Mouse (Mus musculus): Measurements from ENCODE around the gene Abtb2. TPM values are rescaled to one million over a fixed set of nuclear protein-coding genes. Genes with fewer than 3 reads are reported as not detected.
"Not testable (repeated sequence)": the region's sequence is repeated elsewhere in the genome, so short reads cannot be mapped to it uniquely, and the experiment has no call there.

Abtb2 gene
- 17.5 and 19.1 TPM in 2 replicates for polyA plus RNA-seq (2016; fragmentation: Nextera tagmentation; extraction: Ambion mirVana)

DNA sequence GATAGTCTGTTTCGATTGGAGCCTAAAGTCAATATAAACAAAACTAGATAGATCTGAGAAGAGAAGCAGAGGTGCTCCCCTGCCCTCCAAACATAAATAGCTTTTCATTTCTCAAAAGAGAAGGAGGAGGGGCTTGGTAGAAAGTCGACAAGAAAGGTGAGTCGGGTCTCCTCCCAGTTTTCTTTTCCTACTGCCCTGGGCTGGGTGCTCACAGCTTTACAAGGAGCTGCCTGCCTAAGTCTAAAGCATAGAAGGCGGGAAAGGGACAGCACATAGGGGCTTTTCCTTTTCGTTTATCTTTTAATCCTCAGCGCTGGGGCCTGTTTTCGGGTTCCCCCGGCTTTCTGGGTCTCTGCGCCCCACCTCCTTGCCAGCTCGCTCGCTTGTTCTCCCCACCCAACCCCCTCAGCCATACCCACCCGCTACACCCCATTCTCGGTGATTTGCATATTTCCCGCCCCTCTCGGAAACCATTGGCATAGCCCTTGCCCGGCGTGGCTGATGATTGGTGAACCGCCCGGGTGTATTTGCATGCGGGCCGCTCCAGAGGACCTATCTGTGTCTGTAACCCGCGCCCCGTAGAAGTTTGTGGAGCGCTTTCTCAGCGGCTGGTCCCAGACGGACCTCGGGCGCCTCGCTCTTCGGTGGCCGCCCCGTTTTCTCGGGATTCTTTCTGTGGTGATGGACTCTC lies at the start of gene Abtb2:
TSS of gene Abtb2 (plus strand) at position 579 of the 691 bp plus-strand sequence.
- Histone ChIP-seq H3K4me1 (peaks cover 40% of the 10 kb centered on the region), H3K9ac (peak within 1 kb of the TSS; percentile 73), H3K36me3 (no peaks in the 10 kb centered on the region), H3K27me3 (replicated peaks) (0 out of 2 replicates have a peak, but pooled peaks cover 24% of the 10 kb centered on the region), H3K9me3 (no peaks in the 10 kb centered on the region), H3K4me3 (peak within 1 kb of the TSS; percentile 67), H3K27ac (peak within 1 kb of the TSS; percentile 32; the same call in 1 of the 2 replicates), H3K4me2 (replicated peaks) (peak within 1 kb of the TSS; percentile 96)
- WGBS = under 1% methylated on average over 34 of the region's 34 CpGs
- peak; percentile 95 for ATAC-seq (ENCODE audit: low FRiP score, low read depth)

DNA sequence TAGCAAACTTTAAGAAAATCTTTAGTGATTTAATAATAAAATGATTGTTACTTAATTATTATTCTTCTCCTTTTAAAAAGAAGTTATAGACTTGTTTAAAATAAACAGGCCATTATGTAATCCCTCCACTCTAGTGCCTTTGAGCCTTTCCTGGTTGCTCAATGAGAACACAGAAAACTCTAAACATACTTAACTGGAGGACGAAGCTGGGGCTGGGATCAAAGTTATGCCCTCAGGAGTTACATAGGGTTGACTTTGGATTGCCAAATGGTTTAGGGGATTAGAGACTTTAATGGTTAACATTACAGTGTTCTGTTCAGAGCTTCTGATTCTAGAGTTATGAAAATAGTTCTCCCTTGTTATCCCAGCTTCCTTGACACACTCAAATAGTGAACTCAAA lies 49.6 kb upstream of the Abtb2 start:
- Histone ChIP-seq H3K9ac (no peak overlapping the region), H3K4me1 (no peaks in the 10 kb centered on the region), H3K36me3 (no peaks in the 10 kb centered on the region), H3K9me3 (no peaks in the 10 kb centered on the region), H3K27me3 (replicated peaks) (no peaks in the 10 kb centered on the region), H3K27ac (no peak overlapping the region), H3K4me3 (no peak overlapping the region), H3K4me2 (replicated peaks) (no peak overlapping the region)
- ATAC-seq (ENCODE audit: low FRiP score, low read depth) = no peak
- WGBS = 74% methylated on average over 1 of the region's 1 CpGs

GRCm38 (mm10) chr2:103525596-103525995 lies 40.5 kb upstream of the Abtb2 start:
- Histone ChIP-seq H3K4me3 (no peak overlapping the region), H3K4me1 (no peaks in the 10 kb centered on the region), H3K36me3 (no peaks in the 10 kb centered on the region), H3K27ac (no peak overlapping the region), H3K9ac (no peak overlapping the region), H3K9me3 (no peaks in the 10 kb centered on the region), H3K4me2 (replicated peaks) (no peak overlapping the region), H3K27me3 (replicated peaks) (no peaks in the 10 kb centered on the region)
- ATAC-seq (ENCODE audit: low FRiP score, low read depth) = no peak
- 91% methylated on average over 1 of the region's 1 CpGs for WGBS

DNA sequence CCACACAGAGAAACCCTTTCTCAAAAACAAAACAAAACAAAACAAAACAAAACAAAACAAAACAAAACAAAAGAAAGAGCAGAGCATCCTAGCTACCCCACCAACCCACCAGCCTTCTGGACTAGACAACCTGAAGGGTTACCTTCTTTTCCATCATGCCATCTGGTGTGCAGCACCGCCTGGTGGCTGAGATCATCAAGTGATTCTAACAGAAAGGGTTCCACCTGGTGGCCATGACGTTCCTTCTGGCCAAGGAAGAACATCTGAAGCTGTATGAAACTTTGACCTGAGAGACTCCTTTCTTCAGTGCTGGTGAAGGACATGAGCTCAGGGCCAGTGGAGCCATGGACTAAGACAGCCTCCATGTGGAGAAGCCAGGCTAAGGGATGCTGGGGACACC lies 19.0 kb upstream of the Abtb2 start:
- Histone ChIP-seq H3K4me1 (no peaks in the 10 kb centered on the region), H3K9me3 (no peaks in the 10 kb centered on the region), H3K27me3 (replicated peaks) (no peaks in the 10 kb centered on the region), H3K9ac (no peak overlapping the region), H3K4me3 (no peak overlapping the region), H3K36me3 (no peaks in the 10 kb centered on the region), H3K27ac (no peak overlapping the region), H3K4me2 (replicated peaks) (no peak overlapping the region)
- 12% methylated on average over 2 of the region's 2 CpGs for WGBS
- no peak for ATAC-seq (ENCODE audit: low FRiP score, low read depth)

DNA sequence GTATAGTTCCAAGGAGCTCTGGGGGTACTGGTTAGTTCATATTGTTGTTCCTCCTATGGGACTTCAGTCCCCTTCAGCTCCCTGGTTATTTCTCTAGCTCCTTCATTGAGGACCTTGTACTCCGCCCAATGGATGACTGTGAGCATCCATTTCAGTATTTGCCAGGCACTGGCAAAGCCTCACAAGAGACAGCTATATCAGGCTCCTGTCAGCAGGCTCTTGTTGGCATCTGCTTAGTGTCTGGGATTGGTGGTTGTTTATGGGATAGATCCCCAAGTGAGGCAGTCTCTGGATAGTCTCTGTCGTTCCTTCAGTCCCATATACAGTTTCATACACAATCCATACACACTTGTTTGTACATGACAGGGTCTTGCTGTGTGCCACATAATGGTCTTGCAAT lies 15.8 kb upstream of the Abtb2 start:
- not testable (repeated sequence) for H3K4me2 ChIP-seq (replicated peaks); H3K36me3 ChIP-seq; H3K9me3 ChIP-seq; H3K4me3 ChIP-seq; H3K27me3 ChIP-seq (replicated peaks); H3K9ac ChIP-seq; ATAC-seq (ENCODE audit: low FRiP score, low read depth); H3K4me1 ChIP-seq; H3K27ac ChIP-seq
- 96% methylated on average over 2 of the region's 2 CpGs for WGBS

- 78% methylated on average over 2 of the region's 2 CpGs for WGBS
- no peaks in the 10 kb centered on the region for H3K9me3 ChIP-seq
- H3K4me1 ChIP-seq = no peaks in the 10 kb centered on the region
- no peaks in the 10 kb centered on the region for H3K36me3 ChIP-seq
- ATAC-seq (ENCODE audit: low FRiP score, low read depth) = no peak
- H3K4me3 ChIP-seq = no peak overlapping the region
- no peak overlapping the region for H3K9ac ChIP-seq
- no peak overlapping the region for H3K27ac ChIP-seq
- H3K4me2 ChIP-seq (replicated peaks) = no peak overlapping the region
- no peaks in the 10 kb centered on the region for H3K27me3 ChIP-seq (replicated peaks)
These were observed 12.1 kb upstream of the Abtb2 start for GRCm38 (mm10) chr2:103554041-103554440.

DNA sequence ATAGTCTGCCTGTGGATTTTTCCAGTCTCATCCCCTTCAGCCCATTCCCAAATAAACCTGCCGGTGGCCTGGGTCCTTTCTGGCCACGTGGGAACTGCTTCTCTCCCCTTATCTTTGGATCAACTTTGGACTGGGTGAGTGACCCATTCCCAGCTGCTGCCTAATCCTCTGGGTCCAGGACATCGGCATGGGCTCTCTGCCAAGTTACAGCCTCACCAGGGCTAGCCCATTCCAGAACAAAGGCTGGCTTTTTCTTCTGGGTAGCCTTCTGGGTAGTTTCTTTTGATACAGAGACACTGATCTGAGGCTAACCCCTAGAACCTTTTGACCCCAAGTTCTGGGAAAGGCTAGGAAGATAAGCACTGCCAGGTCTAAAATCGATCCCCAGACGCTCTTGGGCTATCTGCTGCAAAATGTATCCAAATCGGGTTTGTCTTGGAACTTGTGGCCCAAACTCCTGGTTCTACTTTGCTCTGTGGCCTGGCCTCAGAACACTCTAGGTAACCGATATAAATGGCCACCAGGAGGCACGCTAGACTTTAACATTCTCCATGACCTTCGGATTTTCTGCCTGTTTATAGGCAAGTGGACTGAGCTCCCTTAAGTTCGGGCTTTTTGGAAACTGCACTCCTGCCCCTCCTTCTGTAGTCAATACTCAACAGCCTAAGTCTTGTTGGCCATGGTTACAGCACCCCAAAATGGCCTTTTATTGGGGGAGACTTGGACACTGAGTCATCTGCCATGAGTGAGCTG lies 9.8 kb upstream of the Abtb2 start:
- H3K9me3 ChIP-seq = no peaks in the 10 kb centered on the region
- no peak overlapping the region for H3K27ac ChIP-seq
- 0 out of 2 replicates have a peak, but pooled peaks cover 3% of the 10 kb centered on the region for H3K27me3 ChIP-seq (replicated peaks)
- H3K9ac ChIP-seq = no peak overlapping the region
- 68% methylated on average over 10 of the region's 10 CpGs for WGBS
- no peaks in the 10 kb centered on the region for H3K36me3 ChIP-seq
- no peak overlapping the region for H3K4me3 ChIP-seq
- no peak for ATAC-seq (ENCODE audit: low FRiP score, low read depth)
- H3K4me1 ChIP-seq = no peaks in the 10 kb centered on the region
- no peak overlapping the region for H3K4me2 ChIP-seq (replicated peaks)

DNA sequence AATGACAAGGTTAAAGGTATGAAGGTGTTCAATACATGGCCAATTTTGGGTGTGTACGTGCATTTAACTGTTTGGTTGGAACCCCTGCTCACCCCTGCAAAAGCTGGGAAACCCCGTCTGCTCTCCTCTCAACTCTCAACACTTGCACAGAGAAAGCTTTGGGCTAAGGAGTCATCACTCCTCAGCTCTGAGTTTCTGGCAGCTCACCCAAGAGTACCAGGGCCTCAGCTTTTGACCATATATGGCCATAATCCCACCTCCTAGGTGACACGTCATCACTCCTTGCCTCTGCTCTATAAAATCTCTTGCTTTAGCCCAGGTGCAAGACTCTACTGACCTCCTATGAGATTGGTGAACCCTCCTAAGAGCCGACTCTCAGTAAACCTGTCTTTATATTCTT lies 5.2 kb upstream of the Abtb2 start:
- no peak for ATAC-seq (ENCODE audit: low FRiP score, low read depth)
- H3K9ac ChIP-seq = no peak overlapping the region
- H3K27me3 ChIP-seq (replicated peaks) = 0 out of 2 replicates have a peak, but pooled peaks cover 16% of the 10 kb centered on the region
- no peak overlapping the region for H3K4me2 ChIP-seq (replicated peaks)
- no peak overlapping the region for H3K4me3 ChIP-seq
- H3K9me3 ChIP-seq = no peaks in the 10 kb centered on the region
- H3K27ac ChIP-seq = no peak overlapping the region
- H3K4me1 ChIP-seq = peaks cover 10% of the 10 kb centered on the region
- H3K36me3 ChIP-seq = no peaks in the 10 kb centered on the region
- WGBS = 80% methylated on average over 4 of the region's 4 CpGs

GRCm38 (mm10) chr2:103564427-103565023 lies 1.6 kb upstream of the Abtb2 start:
- H3K4me2 ChIP-seq (replicated peaks) = peak overlapping the region; percentile 96
- 17% methylated on average over 8 of the region's 8 CpGs for WGBS
- no peak overlapping the region for H3K9ac ChIP-seq
- peak overlapping the region; percentile 67; the same call in 1 of the 2 replicates for H3K4me3 ChIP-seq
- no peaks in the 10 kb centered on the region for H3K9me3 ChIP-seq
- peaks cover 33% of the 10 kb centered on the region for H3K4me1 ChIP-seq
- H3K27me3 ChIP-seq (replicated peaks) = 0 out of 2 replicates have a peak, but pooled peaks cover 24% of the 10 kb centered on the region
- no peak for ATAC-seq (ENCODE audit: low FRiP score, low read depth)
- no peaks in the 10 kb centered on the region for H3K36me3 ChIP-seq
- no peak overlapping the region for H3K27ac ChIP-seq

- H3K9me3 ChIP-seq = no peaks in the 10 kb centered on the region
- peak overlapping the region; percentile 67 for H3K4me3 ChIP-seq
- 0 out of 2 replicates have a peak, but pooled peaks cover 24% of the 10 kb centered on the region for H3K27me3 ChIP-seq (replicated peaks)
- no peak overlapping the region for H3K27ac ChIP-seq
- WGBS = 2% methylated on average over 22 of the region's 22 CpGs
- peaks cover 35% of the 10 kb centered on the region for H3K4me1 ChIP-seq
- H3K9ac ChIP-seq = 0 out of 2 replicates have a peak overlapping the region, but pooled peaks have one; percentile 3
- ATAC-seq (ENCODE audit: low FRiP score, low read depth) = peak; percentile 41
- H3K4me2 ChIP-seq (replicated peaks) = peak overlapping the region; percentile 96
- no peaks in the 10 kb centered on the region for H3K36me3 ChIP-seq
These were observed 929 bp upstream of the Abtb2 start for GRCm38 (mm10) chr2:103565171-103565591.

GRCm38 (mm10) chr2:103566423-103566712 lies 258 bp downstream of the Abtb2 start:
- peak; percentile 57 for ATAC-seq (ENCODE audit: low FRiP score, low read depth)
- Histone ChIP-seq H3K36me3 (no peaks in the 10 kb centered on the region), H3K27me3 (replicated peaks) (0 out of 2 replicates have a peak, but pooled peaks cover 22% of the 10 kb centered on the region), H3K27ac (no peak overlapping the region), H3K9me3 (no peaks in the 10 kb centered on the region), H3K9ac (peak overlapping the region; percentile 73), H3K4me3 (peak overlapping the region; percentile 67), H3K4me1 (peaks cover 40% of the 10 kb centered on the region), H3K4me2 (replicated peaks) (peak overlapping the region; percentile 96)
- WGBS = under 1% methylated on average over 40 of the region's 40 CpGs
